Mouse (Mus musculus) midbrain, embryonic 15.5 days (tissue): ENCODE data around the gene Trappc3. TPM values are rescaled to one million over a fixed set of nuclear protein-coding genes. Genes with fewer than 3 reads are reported as not detected.

ENCODE experiments used
- ATAC-seq: fragments of 200-750 bp; cut with Nextera tagmentation; replicated peaks from 2 replicates; pipeline ENCODE4 v1.8.0; 2017; ENCODE audit warnings: moderate TSS enrichment
- H3K27ac ChIP-seq: fragments of 300-500 bp; sonication (generic); 2 replicates; pipeline ENCODE4 v1.5.1; 2015; ENCODE audit warnings: mild to moderate bottlenecking, inconsistent platforms
- H3K27me3 ChIP-seq: fragments of 300-500 bp; sonication (generic); replicated peaks from 2 replicates; pipeline ENCODE4 v1.6.1; 2015; ENCODE audit warnings: inconsistent platforms
- H3K36me3 ChIP-seq: fragments of 300-500 bp; sonication (generic); replicated peaks from 2 replicates; pipeline ENCODE4 v1.6.1; 2015; ENCODE audit warnings: inconsistent platforms
- H3K4me1 ChIP-seq: fragments of 300-500 bp; sonication (generic); 2 replicates; pipeline ENCODE4 v1.6.1; 2015; ENCODE audit warnings: inconsistent platforms
- H3K4me2 ChIP-seq: fragments of 300-500 bp; sonication (generic); 2 replicates; pipeline ENCODE4 v1.6.1; 2015; ENCODE audit warnings: inconsistent platforms, mild to moderate bottlenecking, moderate library complexity
- H3K4me3 ChIP-seq: fragments of 300-500 bp; sonication (generic); 2 replicates; pipeline ENCODE4 v1.5.1; 2015; ENCODE audit warnings: mild to moderate bottlenecking, inconsistent platforms
- H3K9ac ChIP-seq: fragments of 300-500 bp; sonication (generic); 2 replicates; pipeline ENCODE4 v1.6.1; 2015; ENCODE audit warnings: mild to moderate bottlenecking, inconsistent platforms
- H3K9me3 ChIP-seq: fragments of 300-500 bp; sonication (generic); 2 replicates; pipeline ENCODE4 v1.6.1; 2016; ENCODE audit warnings: inconsistent platforms
- WGBS: fragments of 180-500 bp; shearing (Covaris S2); methylation state at CpG from one replicate; pipeline ENCODE4 v1.1.7; 2015; ENCODE audit warnings: mixed read lengths; 5-methylcytosine and 5-hydroxymethylcytosine counted together
- polyA plus RNA-seq: library from polyadenylated mRNA; unstranded; fragments of >200 nt; fragmentation: Nextera tagmentation; extraction: Ambion mirVana; gene quantifications from 2 replicates; pipeline ENCODE4 v1.2.1, GENCODE M21; 2015

Gene Trappc3
- polyA plus RNA-seq, 1 experiment from 2014 or later = 188 TPM

DNA sequence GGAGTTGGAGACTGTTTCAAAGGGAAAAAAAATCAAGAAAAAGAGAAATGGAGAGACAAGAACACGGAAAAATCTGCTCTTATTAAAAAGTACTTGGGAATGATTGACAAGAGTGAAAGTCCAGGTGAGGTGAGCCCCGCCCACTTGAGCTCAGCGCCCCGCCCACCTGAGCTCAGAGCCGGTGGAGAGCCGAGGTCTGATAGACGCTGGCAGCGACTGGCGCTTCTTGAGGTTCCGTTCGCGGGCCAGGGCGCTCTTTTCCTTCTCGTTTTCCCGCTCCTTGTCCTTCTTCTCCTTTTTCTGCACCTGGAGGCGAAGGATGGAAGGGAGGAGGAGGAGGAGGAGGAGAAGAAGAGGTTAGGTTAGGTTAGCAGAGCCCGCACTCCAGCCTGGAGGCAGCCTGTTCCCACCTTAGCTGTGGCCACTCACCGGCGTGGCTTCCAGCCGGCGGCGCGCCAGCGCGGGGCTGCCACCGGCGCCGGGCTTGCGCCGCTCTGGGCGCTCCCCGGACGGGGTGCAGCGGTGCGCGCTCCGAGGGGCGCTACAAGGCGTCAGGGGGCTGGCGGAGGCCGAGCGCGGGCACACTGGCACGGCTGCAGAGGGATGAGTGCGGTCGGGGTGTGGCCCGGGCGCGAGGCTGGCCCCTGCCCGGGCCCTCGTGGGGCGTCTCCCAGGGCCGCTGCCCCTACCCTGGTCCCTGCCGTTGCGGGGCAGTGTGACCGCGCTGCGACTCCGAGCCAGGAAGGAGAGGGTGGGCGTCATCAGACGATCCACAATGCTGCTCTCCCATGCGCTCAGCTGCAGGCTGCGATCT lies 25.5 kb upstream of the Trappc3 start:
- H3K4me2 ChIP-seq = no peak overlapping the region
- peak; percentile 40 for ATAC-seq
- H3K4me3 ChIP-seq = no peak overlapping the region
- no peak overlapping the region for H3K27ac ChIP-seq
- H3K9me3 ChIP-seq = no peaks in the 10 kb centered on the region
- no peak overlapping the region for H3K9ac ChIP-seq
- WGBS = 61% methylated on average over 58 of the region's 63 CpGs
- 0 out of 2 replicates have a peak, but pooled peaks cover 4% of the 10 kb centered on the region for H3K4me1 ChIP-seq
- no peaks in the 10 kb centered on the region for H3K27me3 ChIP-seq
- H3K36me3 ChIP-seq = peaks cover 78% of the 10 kb centered on the region

DNA sequence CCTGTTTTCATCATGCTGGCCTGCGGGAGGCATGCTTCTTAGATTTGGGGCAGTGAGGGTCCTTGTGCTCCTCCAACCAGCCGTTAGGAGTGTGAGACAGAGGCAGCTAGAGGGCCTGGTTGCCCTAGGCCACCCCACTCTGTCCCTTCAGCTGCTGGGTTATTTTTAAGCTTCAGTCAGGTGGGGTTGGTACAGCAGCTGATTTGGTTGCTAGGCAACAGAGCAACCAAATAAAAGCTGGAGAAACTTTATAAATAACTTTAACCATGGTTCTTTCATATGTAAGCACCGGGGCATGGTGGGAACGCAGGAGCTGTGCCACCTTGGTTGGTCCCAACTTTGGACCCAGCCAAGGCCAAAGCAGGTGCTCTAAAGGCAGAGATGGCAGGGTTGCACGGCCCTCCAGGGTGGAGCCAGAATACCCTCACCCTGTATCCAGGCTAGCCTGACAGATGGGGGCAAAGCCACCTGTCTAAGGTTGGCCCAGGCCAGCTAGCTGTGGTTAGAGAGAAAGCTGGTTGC lies 24.3 kb upstream of the Trappc3 start:
- Histone ChIP-seq H3K4me2 (no peak overlapping the region), H3K36me3 (peaks cover 72% of the 10 kb centered on the region), H3K9ac (no peak overlapping the region), H3K4me1 (0 out of 2 replicates have a peak, but pooled peaks cover 4% of the 10 kb centered on the region), H3K4me3 (no peak overlapping the region), H3K27me3 (no peaks in the 10 kb centered on the region), H3K9me3 (no peaks in the 10 kb centered on the region), H3K27ac (no peak overlapping the region)
- ATAC-seq = no peak
- 63% methylated on average over 5 of the region's 5 CpGs for WGBS

DNA sequence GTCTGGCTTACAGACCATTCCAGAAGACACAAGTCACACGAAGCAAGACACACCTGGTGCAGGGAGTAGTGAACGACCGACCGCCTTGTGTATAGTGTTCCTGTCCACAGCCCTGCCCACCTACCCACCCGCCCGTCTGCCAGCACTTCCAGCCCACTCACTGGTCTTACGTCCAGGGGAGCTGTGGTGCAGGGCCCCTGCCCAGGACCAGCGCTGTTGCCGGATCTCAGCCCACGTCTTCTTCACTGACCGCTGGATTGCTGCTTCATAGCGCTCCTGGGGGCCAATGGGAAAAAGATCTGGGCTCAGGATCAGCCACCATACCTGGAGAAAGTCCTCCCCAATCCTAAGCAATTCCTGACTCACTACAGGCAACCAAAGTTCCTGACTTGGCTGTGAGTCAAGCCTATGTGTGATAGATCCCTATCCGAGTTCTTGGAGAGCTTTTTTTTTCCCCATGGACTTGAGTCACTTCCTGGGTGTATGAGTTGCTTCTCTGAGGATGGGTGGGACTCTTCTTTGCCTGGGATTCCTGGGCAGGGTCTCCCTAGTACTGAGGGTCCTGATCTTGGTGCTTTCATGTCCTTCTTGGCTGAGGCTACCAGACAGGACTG lies 22.2 kb upstream of the Trappc3 start:
- Histone ChIP-seq H3K9ac (no peak overlapping the region), H3K9me3 (no peaks in the 10 kb centered on the region), H3K36me3 (peaks cover 50% of the 10 kb centered on the region), H3K27ac (no peak overlapping the region), H3K27me3 (no peaks in the 10 kb centered on the region), H3K4me3 (no peak overlapping the region), H3K4me1 (0 out of 2 replicates have a peak, but pooled peaks cover 4% of the 10 kb centered on the region), H3K4me2 (no peak overlapping the region)
- WGBS = 92% methylated on average over 13 of the region's 13 CpGs
- ATAC-seq = no peak

DNA sequence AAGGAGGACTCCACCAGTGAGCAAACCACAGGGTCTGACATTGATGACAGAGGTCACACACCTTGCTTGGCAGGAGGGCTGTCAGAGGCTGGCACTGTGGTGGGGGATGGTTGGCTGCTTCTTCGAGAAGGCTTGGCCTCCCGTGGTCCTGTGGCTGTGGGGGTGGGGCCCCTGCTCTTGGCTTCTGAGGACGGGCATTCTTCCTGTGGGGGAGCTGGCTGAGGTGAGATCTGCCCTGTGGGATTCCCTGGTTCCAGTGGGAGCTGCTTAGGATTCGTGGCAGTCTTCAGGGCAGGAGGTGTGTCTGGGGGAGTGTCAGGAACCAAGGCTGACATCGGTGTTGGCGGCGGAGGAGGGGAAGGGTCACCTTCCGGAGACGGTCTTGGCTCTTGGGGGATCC lies 20.2 kb upstream of the Trappc3 start:
- ATAC-seq = no peak

DNA sequence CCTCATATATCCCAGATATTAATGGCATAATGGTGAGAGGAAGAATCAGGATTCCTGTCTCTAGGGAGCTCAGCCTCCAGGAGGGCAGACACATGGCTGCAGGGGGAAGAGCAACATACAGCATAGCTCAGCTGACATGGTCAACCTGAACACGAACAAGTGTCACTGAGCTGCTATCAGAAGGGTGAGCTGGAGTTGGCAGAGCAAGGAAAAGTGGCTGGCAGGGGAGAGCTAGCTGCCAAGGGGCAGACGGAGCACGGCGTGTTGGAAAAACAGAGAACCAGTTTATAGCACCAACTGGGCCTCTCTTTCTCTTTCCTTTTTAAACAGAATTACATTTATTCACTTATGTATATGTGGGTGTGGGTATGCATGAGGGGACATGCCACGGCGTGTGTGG lies 19.6 kb upstream of the Trappc3 start:
- H3K4me1 ChIP-seq = peaks cover 12% of the 10 kb centered on the region
- H3K27ac ChIP-seq = no peak overlapping the region

More for the DNA sequence above, 20.2 kb upstream of the Trappc3 start:
- H3K27ac ChIP-seq = no peak overlapping the region
- no peak overlapping the region for H3K4me2 ChIP-seq
- H3K9ac ChIP-seq = no peak overlapping the region
- H3K36me3 ChIP-seq = peaks cover 34% of the 10 kb centered on the region
- no peaks in the 10 kb centered on the region for H3K27me3 ChIP-seq
- no peaks in the 10 kb centered on the region for H3K9me3 ChIP-seq
- peaks cover 8% of the 10 kb centered on the region for H3K4me1 ChIP-seq
- 53% methylated on average over 9 of the region's 9 CpGs for WGBS
- H3K4me3 ChIP-seq = no peak overlapping the region

DNA sequence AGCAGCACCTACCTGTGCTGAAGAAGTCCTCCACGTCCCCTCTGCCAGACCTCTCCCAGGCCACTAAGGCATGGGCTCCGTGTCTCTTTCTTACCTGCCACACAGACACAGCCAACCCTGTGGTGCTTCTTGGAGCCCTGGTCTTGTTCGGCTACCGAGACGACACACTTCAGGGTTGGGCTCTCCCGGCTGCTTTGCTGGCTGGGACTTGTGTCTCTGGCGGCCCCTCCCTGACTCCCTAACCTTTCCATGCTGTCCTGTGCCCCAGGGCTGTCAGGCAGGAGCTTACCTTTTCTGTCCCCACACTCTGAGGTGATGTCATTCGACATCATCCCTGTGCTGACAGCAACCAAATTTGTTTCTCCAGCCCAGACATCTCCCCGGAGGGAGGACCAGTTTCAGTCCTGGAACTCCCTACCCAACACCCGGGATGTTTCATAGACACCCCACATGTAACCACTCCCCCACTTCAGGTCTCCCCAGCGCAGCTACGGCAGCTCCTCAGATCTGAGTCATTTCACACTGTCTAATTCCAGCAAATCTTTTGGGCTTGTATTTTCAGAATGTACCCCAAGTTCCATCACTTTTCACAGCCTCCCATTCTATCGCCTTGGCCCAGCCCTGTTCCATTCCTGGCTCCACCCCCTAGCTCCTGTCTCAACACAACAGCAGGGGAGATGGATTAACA lies 15.8 kb upstream of the Trappc3 start:
- no peak overlapping the region for H3K27ac ChIP-seq
- no peak overlapping the region for H3K4me2 ChIP-seq
- H3K9ac ChIP-seq = no peak overlapping the region
- 86% methylated on average over 13 of the region's 13 CpGs for WGBS
- no peaks in the 10 kb centered on the region for H3K9me3 ChIP-seq
- H3K4me1 ChIP-seq = peaks cover 40% of the 10 kb centered on the region
- peaks cover 8% of the 10 kb centered on the region; the same call in 1 of the 2 replicates for H3K36me3 ChIP-seq
- no peaks in the 10 kb centered on the region for H3K27me3 ChIP-seq
- ATAC-seq = no peak
- no peak overlapping the region for H3K4me3 ChIP-seq

More for the DNA sequence above, 19.6 kb upstream of the Trappc3 start:
- H3K36me3 ChIP-seq = peaks cover 33% of the 10 kb centered on the region
- ATAC-seq = no peak
- no peaks in the 10 kb centered on the region for H3K9me3 ChIP-seq
- WGBS = 93% methylated on average over 6 of the region's 6 CpGs
- H3K9ac ChIP-seq = no peak overlapping the region
- no peak overlapping the region for H3K4me3 ChIP-seq
- no peak overlapping the region for H3K4me2 ChIP-seq
- no peaks in the 10 kb centered on the region for H3K27me3 ChIP-seq

DNA sequence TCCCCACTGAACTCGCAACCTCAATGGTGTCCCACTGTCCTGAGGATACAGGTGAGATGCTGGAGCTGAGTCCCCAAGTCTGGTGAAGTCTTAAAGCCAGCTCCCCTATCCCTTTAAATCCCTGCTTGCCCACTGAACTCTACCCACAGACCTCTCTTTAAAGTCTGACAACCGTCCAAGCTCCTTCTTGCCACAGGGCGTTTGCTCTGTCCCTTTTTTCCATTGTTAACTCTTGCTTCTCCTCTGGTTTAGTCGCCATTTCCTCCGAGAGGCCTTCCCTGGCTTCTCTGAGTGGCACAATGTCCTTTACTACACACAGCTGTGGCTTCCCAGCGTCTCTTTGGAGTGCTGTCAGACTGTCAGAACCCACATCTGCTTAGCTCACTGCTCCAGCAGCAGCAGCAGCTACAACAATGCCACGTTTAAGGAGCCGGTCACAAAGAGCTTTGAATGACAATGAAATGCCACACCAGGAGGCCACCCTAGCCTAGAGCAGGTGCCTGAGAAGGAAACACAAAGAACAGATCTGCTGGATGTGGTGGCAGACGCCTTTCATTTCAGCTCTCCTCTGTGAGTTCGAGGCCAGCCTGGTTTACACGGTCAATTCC lies 13.8 kb upstream of the Trappc3 start:
- Histone ChIP-seq H3K36me3 (no peaks in the 10 kb centered on the region), H3K4me1 (peaks cover 61% of the 10 kb centered on the region), H3K9ac (no peak overlapping the region), H3K4me3 (no peak overlapping the region), H3K27ac (peak overlapping the region; percentile 58), H3K9me3 (no peaks in the 10 kb centered on the region), H3K27me3 (no peaks in the 10 kb centered on the region), H3K4me2 (peak overlapping the region; percentile 18; the same call in 1 of the 2 replicates)
- WGBS = 7% methylated on average over 11 of the region's 11 CpGs
- ATAC-seq = no peak

DNA sequence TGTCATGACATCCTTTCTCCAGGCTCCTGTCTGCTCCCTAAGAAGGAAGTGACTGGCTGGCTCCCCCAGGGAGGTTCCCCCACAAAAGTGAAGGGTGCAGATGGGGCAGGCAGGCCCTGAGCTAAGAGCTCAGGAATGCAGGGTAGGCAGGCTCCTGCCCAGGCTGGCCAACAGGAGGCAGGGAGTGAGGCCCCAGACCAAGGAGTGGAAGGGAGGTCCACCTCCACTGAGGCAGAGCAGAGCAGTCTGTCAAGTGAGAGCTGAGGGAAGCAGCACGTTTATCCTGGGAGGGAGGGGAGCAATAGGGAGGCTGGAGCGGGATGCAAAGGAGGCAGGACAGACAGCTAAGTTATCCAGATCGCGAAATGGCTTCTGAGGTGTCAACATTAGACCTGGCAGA lies 11.5 kb upstream of the Trappc3 start:
- Histone ChIP-seq H3K4me2 (no peak overlapping the region), H3K27me3 (no peaks in the 10 kb centered on the region), H3K9ac (no peak overlapping the region), H3K27ac (no peak overlapping the region), H3K4me3 (no peak overlapping the region), H3K4me1 (peaks cover 75% of the 10 kb centered on the region), H3K36me3 (no peaks in the 10 kb centered on the region), H3K9me3 (no peaks in the 10 kb centered on the region)
- no peak for ATAC-seq
- 51% methylated on average over 4 of the region's 4 CpGs for WGBS

DNA sequence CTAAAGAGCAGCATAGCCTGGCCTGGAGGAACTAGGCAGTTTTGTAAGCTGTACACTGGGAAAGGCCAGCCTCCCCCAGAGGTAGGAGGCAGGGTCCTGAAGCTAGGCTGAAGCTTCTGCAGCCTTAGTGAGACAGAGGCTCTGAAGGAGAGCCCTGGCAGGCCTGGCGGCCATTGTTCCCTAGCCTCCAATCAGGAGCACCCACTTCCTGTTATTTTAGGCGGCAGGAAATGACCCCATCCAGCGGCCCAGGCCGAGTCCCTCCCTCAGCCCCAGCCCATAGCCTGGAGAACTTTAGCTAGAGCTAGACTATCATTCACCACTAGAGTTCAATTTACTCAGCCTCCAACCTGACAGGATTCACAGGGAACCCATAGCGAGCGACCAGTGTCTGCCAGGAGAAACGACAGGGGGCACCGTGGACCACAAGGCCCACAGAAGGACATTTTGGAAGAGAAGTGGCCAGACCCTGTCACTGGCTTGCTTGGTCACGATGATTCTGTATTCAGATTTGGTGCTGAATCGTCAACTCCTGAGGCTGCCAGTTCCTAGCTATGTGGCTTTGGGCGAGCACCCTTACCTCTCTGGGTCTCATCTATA lies 10.4 kb upstream of the Trappc3 start:
- no peaks in the 10 kb centered on the region for H3K9me3 ChIP-seq
- WGBS = 69% methylated on average over 11 of the region's 11 CpGs
- no peaks in the 10 kb centered on the region for H3K36me3 ChIP-seq
- peaks cover 73% of the 10 kb centered on the region for H3K4me1 ChIP-seq
- 0 out of 2 replicates have a peak overlapping the region, but pooled peaks have one; percentile 2 for H3K9ac ChIP-seq
- H3K4me3 ChIP-seq = 0 out of 2 replicates have a peak overlapping the region, but pooled peaks have one; percentile 2
- no peak for ATAC-seq
- H3K27ac ChIP-seq = no peak overlapping the region
- peak overlapping the region; percentile 12; the same call in 1 of the 2 replicates for H3K4me2 ChIP-seq
- H3K27me3 ChIP-seq = no peaks in the 10 kb centered on the region

DNA sequence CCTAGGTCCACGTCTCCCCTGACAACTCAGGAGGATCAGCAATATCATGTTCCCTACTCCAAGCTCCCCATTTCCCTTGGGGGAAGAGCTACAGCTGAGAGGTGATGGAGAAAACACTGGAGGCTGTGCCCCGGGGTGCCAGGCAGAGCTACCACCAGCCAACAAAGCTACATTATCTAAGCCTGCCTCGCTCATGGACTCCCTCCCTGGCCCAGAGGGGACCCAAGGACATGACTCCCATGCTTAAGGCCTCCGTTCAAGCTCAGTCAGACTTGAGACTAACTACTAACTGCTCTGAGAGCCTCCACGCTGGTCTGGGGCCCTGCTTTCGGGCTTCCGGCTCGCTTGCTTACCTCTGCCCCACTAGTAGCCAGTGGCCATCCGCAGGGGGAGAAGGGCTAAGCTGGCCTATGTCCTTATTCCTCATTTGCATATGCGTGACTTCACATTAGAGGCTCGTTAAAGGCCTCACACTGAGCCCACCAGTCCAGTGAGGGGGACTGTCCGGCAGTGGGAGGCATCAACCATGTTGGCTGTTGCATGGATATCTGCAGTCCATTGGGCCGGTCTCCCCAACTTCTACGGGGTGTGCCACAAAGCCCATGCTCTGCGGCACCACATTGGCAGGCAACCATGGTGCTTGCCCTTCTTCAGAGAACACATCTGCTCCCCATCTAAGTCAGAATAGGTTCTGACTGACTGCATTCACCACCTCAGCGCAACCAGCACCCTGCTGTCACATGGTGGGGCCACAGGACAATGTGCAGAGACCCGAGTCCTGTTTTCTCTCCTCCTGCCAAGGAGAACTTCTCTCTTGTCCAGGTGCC lies 9.5 kb upstream of the Trappc3 start:
- H3K27ac ChIP-seq = no peak overlapping the region
- no peaks in the 10 kb centered on the region for H3K27me3 ChIP-seq
- H3K9me3 ChIP-seq = no peaks in the 10 kb centered on the region
- H3K36me3 ChIP-seq = no peaks in the 10 kb centered on the region
- no peak overlapping the region for H3K9ac ChIP-seq
- ATAC-seq = no peak
- no peak overlapping the region for H3K4me3 ChIP-seq
- peak overlapping the region; percentile 24; the same call in 1 of the 2 replicates for H3K4me2 ChIP-seq
- peaks cover 73% of the 10 kb centered on the region for H3K4me1 ChIP-seq
- 65% methylated on average over 17 of the region's 17 CpGs for WGBS
